Mouse (Mus musculus): ENCODE data around the gene Tmf1.

Gene Tmf1

GRCm38 (mm10) chr6:97178491-97179366, at the start of gene Tmf1:
Tmf1 (minus strand) TSS chr6:97179122.
- peak; percentile 94 for DNase-seq

GRCm38 (mm10) chr6:97227067-97227847, 48.3 kb upstream of the Tmf1 start:
- no peak for DNase-seq

- no peak for DNase-seq
Measured at GRCm38 (mm10) chr6:97226083-97226491, 47.2 kb upstream of the Tmf1 start.

- DNase-seq: no peak
Measured at GRCm38 (mm10) chr6:97224505-97224904, 45.6 kb upstream of the Tmf1 start.

- DNase-seq: no peak
Measured at GRCm38 (mm10) chr6:97223566-97223965, 44.6 kb upstream of the Tmf1 start.

DNA sequence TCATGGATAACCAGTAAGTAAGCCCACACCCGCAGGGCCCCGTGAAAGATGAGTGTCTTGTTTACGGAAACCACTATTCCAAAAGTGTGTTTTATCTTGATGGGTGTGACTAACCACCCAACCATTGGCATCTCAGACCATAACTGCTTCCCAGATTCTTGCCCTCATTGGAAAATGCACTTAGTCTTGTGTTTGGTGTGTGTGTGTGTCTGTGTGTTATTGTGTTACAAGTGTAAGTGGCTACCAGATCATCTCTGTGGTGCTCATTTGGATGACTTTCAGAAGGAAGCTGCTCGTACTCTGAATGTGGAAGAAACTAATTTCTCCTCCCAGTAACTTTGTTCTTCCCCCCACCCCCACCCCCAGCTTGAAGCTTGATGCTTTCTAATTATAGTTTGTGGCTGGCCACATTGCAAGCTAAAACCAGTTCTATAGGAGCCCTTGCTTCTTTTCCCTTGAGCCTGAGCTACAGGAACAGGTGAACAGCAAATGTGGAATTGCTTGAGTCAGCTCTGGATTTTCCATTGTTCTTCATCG, 44.1 kb upstream of the Tmf1 start:
- DNase-seq: no peak

- DNase-seq: no peak
Measured at GRCm38 (mm10) chr6:97222321-97222720, 43.4 kb upstream of the Tmf1 start.

- DNase-seq: no peak
Measured at GRCm38 (mm10) chr6:97221205-97222025, 42.5 kb upstream of the Tmf1 start.

DNA sequence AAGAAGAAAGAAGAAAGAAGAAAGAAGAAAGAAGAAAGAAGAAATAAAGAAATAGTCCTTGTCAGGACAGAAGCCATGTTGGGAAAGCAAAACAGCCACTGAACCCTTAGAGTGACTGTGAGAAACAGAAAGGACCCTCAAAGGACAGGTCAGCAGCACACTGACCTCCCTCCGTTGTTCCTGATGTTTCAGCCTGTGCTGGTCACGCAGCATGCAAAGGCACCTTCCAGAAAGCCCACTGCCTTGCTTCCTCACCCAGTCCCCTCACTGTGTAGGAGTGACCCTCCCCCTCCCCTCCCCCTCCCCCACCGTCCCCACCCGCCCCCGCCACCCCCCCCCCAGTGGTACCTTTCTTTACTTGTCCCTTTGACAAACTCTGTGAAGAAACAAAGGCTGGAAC, 41.8 kb upstream of the Tmf1 start:
- no peak for DNase-seq

- DNase-seq: no peak
Measured at GRCm38 (mm10) chr6:97216154-97216821, 37.4 kb upstream of the Tmf1 start.

DNA sequence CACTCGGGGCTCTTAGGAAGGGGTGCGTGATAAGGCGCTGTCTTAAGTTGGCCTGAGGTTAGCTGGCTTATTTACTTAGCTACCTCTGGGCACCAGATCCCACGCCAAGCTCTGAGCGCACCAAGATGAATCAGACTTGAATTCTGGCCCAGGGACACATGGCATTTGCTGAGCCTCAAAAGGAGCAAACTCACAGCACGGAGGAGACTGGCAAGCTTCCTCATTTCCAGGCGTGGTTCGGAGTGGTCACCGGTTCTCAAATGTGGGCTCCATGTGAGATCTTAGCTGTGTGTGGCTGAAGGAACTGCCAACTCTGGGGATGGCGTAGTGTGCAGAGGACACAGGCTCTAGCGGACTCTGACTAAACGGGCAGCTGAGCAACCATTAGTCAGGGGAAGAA, 33.1 kb upstream of the Tmf1 start:
- peak; percentile 66 for DNase-seq

- DNase-seq: peak; percentile 25
Measured at GRCm38 (mm10) chr6:97210962-97211601, 32.2 kb upstream of the Tmf1 start.

DNA sequence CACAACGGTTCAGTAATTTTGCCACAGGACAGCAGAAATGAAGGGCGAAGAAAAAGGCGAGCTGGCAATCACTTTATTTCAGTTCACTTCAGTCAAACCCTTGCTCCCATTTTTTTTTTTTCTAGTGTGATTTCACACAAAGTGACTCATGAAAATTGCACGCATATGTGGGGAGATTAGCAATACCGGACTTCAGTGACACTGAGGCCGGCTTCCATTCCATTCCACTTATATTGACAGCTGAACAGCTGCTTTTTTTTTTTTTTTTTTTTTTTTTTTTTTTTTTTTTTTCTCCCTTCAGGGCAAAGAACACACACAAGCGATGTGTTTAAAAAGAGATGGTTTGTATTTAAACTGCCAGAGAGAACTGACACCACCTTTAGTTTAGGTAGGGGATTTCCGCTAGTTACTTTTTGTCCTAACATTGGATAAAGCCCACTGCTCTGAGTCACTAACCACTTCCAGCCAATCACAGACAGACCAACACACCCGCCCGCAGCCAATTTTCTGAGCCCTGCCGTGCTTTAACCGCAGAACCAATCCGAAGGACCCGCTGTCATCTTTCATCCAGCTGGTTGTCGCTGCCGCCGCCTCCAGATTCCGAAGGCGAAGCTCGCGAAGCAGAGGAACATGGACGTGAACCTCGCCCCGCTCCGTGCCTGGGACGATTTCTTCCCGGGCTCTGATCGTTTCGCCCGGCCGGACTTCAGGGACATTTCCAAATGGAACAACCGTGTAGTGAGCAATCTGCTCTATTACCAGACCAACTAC, 31.5 kb upstream of the Tmf1 start, which contains the start of gene Arl6ip5:
Gene Arl6ip5 (plus strand): TSS at position 499 of the 771 bp plus-strand sequence.
- peak; percentile 78 for DNase-seq

GRCm38 (mm10) chr6:97209751-97210150, 30.8 kb upstream of the Tmf1 start:
- no peak for DNase-seq

- DNase-seq: no peak
Measured at GRCm38 (mm10) chr6:97209201-97209600, 30.3 kb upstream of the Tmf1 start.

- DNase-seq: no peak
Measured at GRCm38 (mm10) chr6:97208406-97208805, 29.5 kb upstream of the Tmf1 start.

DNA sequence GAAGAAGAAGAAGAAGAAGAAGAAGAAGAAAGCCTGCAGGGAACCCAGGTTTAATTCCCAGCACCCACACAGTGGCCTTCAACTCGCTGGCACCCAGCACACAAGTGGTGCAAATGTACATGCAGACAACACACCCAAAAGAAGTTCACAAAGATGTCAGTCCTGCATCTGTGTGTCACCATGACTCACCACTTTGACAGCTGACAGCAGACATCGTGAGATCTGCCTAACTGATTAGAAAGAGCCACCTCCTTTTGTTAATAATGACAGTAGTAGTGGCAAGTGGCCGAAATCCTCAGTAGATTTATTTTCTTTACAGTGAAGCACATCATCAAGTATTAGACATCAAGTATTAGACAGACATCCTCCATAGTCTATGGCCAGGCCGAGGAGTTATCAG, 28.2 kb upstream of the Tmf1 start:
- no peak for DNase-seq

GRCm38 (mm10) chr6:97205439-97205885, 26.5 kb upstream of the Tmf1 start, which contains the start of gene Uba3:
Uba3 (minus strand) TSS chr6:97205647.
- peak; percentile 100 for DNase-seq

DNA sequence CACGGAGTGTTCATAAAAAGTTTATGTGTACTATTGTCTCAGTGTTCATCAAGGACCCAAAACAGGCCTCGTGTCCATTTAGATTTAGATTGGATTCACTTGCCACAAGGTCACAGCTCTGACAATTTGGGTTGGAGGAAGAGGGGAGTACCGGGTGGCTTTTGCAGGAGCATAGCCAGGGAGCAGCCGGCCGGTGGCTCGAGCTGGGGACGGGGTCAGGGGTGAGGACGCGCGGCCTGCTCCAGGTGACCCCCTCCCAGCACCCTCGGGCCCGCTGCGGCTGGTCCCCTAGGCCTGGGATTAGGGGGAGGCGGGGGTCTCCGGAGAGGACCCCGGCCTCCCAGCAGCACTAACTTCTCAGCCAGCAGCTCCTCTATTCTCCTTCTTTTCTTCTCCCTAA, 26.0 kb upstream of the Tmf1 start:
- DNase-seq: peak; percentile 54

DNA sequence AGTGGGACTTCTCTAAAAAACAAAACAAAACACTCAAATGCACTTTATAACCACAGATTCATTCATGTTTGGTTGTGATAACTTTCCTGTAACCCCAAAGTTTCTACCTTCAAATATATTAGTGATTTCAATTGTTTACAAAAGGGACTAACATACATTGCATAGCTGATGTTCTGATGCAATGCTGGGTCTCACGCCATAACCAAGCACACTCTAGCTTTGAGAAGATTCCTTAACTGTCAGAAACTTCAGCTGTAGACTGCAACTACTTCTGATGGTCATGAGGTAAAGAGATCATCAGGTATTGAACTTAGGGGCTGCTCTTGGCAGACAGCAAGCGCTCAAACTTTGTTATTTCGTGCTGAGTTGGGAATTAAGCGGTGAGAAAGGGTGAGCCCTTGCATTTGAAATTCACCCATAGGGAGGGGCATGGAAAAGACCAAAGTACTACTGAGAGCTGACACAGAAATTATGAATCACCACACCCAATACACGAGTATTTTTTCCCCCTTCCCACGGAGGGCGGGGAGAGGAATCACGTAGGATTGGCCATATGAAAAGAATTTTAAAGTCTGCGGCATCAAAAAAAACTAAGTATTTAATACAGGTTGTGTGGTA, 25.4 kb upstream of the Tmf1 start:
- no peak for DNase-seq

Data from cerebellum, adult 8-10 months (tissue).